Mouse (Mus musculus): ENCODE data around the gene Uggt2. TPM values are rescaled to one million over a fixed set of nuclear protein-coding genes. Genes with fewer than 3 reads are reported as not detected.

Uggt2 gene
- total RNA-seq (2021), result 10 to 100 TPM; 24.1 to 28.9 TPM
- long read RNA-seq, experiment 1, full-length matches to known transcripts, result 6 of 16 reads
- long read RNA-seq, experiment 1, partial matches to known transcripts, result 2 of 16 reads
- long read RNA-seq, experiment 1, other reads (novel, unspliced or antisense), result 8 of 16 reads
- long read RNA-seq, experiment 2, partial matches to known transcripts, result 1 of 8 reads
- long read RNA-seq, experiment 2, other reads (novel, unspliced or antisense), result 6 of 8 reads

DNA sequence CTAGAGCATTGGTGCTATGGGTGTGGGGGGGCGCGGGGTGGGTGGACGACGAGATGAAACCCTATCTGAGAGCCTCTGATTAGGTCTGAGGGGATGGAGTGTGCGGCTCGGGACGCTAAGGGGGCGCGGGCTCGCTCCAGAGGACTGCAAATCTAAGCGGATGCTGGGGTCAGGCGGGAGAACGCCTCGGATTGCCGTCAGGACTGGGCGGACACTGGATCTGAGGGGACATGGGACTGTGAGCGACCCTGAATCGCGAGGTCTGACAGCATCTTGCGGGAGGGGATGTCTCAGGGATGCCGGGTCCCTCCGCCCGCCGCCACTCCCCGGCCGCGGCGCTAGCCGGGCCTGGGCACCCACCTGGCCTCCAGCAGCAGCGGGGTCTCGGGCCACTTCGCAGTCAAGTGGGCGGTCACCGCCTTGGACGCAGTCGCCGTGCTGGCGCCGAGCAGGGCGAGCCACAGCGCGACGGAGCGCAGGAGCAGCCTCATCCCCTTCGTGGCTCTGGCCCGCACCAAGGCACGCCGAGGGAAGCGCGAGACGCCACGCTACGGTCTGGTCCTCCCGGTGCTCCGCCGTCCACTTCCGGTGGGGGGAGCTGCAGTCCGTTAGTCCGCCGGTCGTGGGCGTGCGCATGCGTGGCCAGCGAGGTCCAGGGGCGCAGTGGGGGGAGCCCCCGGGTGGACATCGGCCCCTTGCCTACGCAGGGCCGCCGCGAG lies at the start of gene Uggt2:
Gene Uggt2 (minus strand): TSS at position 580 of the 719 bp plus-strand sequence.
- DNase-seq (ENCODE audit: low spot score in 2 of 2), result peak; percentile 86 to 87

DNA sequence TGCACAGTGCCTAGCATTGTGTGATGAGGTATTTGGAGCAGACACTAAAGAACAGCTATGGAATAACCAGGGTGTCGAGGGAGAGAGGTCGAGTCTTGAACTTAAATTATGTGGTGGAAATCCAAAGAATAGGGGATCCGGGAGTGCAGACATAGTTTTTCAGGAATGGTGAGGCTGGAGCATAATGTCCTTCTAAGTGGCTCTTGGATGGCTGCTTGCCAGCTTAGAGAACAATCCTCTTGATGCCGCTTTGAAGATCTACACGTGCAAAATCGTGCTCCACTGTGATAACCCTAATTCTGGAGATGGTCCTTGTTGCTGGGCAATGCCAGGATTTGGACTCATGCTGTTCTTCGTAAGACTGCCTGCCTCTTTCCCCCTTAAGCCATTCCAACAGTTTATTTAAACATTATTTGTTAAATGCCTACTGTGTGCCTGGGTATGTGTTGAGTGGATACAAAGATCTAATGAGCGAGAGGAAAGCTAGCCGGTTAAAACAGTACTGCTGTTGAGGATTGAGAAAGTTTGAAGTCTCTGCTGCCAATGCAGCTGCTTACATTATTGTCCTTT lies 40.2 kb upstream of the Uggt2 start:
- peak; percentile 10 to 19 for DNase-seq (ENCODE audit: low spot score in 2 of 2)

DNA sequence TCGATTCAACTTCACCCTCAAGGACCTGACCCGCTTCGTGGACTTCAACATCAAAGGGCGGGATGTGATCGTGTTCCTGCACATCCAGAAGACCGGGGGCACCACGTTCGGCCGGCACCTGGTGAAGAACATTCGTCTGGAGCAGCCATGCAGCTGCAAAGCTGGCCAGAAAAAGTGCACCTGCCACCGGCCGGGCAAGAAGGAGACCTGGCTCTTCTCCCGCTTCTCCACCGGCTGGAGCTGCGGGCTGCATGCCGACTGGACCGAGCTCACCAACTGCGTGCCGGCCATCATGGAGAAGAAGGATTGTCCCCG lies 39.5 kb upstream of the Uggt2 start:
- DNase-seq (ENCODE audit: low spot score in 2 of 2), result no peak

DNA sequence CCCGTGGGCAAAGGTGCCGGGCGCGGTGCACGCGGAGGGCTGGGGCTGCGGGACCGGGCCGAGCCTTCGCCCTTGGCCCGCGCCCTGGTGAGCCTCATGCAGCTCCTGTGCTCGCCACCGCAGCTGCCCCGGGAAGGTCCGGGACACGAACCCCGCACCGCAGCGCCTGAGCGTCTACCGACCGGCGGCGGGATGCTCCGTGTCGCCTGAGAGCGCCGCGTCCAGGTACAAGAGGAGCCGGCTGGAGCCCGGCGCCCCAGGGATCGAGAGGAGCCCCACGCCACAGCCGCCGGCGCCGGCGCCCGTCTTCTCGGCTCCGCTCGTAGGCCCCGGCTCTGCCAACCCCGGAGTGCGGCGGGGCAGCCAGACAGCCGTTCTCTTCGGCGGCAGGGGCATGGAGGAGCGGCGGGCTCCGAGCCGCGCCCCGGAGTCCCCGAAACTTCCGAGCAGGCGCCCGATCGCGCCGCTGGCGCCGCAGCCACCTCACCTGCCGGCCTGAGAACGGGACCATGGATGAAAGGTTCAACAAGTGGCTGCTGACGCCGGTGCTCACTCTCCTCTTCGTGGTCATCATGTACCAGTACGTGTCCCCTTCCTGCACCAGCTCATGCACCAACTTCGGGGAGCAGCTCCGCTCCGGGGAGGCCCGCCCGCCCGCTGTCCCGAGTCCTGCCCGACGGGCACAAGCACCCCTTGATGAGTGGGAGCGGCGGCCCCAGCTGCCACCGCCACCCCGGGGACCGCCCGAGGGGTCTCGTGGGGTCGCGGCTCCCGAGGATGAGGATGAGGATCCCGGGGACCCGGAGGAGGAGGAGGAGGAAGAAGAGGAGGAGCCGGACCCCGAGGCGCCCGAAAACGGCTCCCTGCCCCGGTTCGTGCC lies 38.9 kb upstream of the Uggt2 start, which contains the start of gene Hs6st3:
Gene Hs6st3 (plus strand): TSS at position 436 of the 880 bp plus-strand sequence.
- peak; percentile 15 to 36 for DNase-seq (ENCODE audit: low spot score in 2 of 2)

DNA sequence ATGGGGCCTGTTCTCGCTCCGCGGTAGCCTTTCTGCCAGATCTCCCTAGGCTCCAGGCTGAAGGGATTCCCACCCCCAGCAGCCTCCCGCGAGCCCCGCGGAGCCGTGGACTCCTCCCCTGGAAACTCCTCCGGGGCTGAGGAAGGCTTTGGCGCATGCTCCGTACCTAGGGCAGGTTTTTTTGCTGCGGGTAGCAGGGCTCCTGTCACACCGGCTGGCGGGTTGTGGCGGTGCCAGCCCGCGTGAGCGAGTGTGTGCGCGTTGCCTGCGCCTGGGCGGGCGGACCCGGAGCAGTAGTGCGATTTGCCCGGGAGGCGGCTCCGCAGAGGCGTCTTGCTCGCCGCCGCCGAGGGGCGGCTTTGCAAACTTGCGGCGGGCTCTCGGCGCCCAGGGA lies 38.3 kb upstream of the Uggt2 start:
- peak; percentile 84 to 91 for DNase-seq (ENCODE audit: low spot score in 2 of 2)

DNA sequence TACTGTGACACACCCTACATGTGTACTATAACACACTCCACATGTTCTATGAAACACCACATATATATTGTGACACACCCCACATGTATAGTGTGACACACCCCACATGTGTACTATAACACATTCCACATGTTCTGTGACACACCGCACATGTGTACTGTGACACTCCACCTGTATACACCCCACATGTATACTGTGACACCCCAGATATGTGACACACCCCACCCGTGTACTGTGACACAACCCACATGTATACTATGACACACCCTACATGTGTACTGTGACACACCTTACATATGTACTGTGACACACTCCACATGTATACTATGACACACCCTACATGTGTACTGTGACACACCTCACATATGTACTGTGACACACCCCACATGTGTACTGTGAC lies 28.1 kb upstream of the Uggt2 start:
- no peak for DNase-seq (ENCODE audit: low spot score in 2 of 2)

DNA sequence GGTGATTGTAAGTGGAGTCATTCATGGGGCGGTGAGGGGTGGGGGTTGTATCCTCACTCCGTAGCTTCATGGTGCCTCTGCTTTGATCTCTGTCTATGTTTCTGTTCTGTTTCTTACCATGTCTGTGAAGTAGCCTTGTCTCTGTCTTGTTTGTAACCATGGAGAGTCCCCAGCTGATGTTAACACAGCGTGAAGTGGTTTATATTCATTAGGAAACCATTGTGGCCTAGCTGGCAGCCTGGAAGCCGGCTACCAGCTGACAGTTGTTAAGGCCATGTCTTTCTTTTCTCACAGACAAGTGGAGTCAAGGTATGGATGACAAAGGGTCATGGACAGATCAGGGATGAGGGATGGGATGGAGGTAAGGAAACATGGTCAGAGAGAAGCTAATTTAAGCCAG lies 26.6 kb upstream of the Uggt2 start:
- DNase-seq (ENCODE audit: low spot score in 2 of 2), result no peak

DNA sequence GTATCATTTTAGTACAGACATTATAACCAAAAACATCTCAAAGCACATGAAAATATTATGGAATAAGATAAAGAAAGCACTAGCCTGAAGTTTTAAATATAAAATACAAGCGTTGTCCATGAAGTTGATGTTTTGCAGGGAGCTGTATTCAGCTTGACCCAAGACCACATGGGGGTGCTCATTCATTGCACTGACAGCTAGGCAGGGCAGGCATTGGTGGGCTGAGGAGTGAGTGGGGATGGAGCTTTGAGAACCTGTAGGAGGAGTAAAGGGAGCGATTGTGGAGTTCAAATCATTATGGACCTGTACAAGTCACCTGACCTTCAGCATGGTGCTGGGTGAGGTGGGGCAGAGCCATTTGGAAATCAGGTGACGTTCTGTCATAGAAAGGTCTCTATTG lies 24.8 kb upstream of the Uggt2 start:
- no peak for DNase-seq (ENCODE audit: low spot score in 2 of 2)

DNA sequence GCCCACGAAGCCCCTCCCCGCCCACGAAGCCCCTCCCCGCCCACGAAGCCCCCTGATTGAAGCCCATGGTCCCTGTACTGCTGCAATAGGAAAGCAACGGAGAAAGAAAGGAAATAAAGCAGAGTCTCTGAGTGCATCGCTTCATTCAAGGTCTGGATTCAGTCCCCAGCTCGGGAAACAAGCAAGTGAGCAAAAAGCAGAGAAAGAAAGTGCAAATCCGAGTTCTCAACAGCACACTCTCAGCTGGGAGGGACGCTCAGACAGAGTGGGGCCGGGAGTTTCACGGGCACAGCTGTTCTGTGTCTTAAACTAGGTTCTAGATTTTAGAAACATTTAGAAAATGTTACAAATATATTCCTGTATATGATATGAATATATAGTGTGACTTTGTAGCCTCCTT lies 24.4 kb upstream of the Uggt2 start:
- DNase-seq (ENCODE audit: low spot score in 2 of 2), result no peak

DNA sequence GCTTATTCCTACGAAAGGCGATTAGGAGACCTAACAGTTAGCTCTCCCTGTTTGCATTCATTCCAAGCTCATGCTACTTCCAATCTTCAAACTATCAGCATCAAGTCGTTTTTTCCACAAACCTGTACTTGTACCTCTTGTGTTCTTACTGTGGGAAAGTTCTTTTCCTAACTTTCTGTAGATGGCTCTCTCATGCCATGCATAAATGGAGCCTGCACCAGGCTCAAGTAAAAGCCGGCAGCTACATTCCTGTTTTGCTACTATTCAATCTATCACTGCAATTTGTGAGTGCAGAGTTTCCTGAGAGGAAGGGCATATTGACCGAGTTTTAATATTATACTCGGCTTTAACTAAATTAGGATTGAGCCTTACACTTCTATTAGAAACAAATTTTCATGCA lies 13.3 kb upstream of the Uggt2 start:
- no peak for DNase-seq (ENCODE audit: low spot score in 2 of 2)

DNA sequence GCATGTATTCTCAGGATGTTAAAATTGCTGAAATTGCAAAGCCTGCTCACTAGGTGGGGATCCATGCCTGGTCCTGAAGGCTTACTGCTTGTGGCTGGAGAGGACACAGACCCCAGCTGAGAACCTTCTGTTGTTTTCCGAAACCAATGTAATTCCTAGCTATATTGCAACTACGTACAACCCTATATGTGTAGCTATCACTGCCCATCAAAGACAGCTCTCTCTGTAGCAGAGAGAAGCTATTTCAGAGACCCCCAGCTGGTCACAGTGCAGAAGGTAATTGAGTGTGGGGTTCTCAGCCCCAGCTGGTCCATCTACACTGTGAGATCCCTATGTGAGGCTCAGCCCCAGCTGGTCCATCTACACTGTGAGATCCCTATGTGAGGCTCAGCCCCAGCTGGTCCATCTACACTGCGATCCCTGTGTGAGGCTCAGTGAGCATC lies 10.6 kb upstream of the Uggt2 start:
- no peak for DNase-seq (ENCODE audit: low spot score in 2 of 2)

DNA sequence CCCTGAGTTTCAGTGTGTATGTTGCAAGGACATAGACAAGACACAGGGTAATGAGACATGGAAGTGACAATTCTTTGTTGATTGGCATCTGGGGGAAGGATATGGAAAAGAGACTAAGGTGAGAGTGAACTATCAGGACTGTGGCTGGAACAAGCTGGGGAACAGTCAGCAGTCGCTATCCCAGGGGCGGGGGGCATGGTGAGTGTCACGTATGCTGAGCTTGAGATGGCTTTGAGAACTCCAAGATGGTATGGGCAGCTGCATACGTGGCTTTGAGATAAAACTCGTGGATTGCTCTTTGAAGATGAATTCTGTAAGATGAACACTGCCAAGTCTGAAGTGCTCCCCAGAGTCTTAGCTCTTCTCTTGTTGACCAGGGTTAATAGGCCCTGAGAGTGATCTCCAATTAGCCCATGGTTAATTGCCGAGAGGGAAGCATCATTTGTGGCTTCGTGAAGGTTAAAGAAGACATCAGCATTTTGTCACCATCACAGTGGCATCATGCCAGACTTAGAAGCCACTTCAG lies 9.6 kb upstream of the Uggt2 start:
- DNase-seq (ENCODE audit: low spot score in 2 of 2), result no peak

DNA sequence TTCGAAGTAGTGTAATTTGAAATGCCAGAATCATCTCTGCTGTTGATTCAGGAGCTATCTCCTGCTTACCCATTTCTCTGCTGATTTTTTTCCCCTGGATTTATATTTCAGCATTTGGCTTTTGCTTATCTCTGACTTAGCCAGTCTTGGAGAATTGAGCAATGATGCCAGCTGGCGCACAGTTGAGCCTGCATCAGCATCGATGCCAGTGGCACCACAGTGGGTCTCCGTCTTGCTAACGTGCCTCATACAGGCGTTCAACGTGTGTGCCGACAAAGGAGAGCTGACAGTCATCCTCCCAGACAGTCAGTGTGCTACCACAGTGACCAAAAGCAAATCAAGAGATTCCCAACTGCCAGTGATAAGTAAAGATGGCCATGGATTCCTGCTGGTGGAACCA lies 8.4 kb upstream of the Uggt2 start:
- DNase-seq (ENCODE audit: low spot score in 2 of 2), result no peak

DNA sequence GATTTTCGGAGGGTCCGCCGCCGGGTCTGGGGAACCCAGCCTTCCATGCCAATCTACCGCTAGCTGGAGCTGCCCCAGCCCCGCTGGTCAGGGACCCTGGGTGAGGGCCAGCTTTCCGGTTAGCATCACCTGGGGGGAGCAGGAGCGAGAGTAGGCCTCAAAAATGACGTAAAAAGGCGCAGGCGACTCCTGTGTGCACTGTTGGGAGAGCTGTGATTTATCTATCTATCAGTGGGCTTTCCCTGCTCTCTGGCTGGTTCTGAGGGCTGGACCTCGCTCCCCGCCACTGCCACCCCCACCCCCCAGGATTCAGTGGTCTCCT lies 301 bp upstream of the Uggt2 start:
- no peak for DNase-seq (ENCODE audit: low spot score in 2 of 2)

DNA sequence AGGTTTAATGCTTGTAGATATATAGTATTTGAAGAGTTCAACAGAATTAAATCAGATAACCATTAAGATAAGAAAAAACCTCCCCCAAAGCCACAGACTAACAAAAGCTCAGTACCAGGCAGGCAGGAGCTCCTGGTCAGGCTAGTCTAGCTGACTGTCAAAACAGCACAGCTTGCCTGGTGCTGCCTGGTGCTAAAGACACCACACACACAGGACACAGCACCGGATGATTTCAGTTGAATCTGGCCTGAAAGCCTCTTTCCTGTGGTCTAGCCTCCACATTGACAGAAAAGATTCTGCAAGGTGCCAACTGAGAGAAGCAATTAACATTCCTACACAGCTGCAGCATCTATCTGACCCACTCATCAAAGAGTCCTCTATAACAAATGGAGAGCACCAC lies 37.4 kb downstream of the Uggt2 start:
- DNase-seq (ENCODE audit: low spot score in 2 of 2), result no peak

DNA sequence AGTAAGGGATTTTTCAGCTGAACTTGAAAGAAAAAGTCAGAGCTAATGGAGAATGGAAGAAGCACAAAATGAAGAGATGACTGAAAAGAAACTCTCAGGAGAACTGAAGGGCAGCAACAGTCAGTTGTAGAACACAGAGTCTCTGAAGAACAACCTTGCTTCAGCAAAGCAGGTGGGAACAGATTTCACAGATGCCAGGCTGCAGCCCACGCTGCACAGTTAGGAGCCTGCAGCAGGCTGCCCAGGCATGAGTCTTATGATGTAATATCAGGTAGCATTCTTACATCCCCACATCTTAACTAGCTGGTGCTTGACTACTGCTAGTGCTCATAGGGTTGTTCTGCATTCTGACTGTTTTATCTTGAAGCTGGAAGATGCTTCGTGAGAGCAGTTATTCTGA lies 38.5 kb downstream of the Uggt2 start:
- no peak for DNase-seq (ENCODE audit: low spot score in 2 of 2)

DNA sequence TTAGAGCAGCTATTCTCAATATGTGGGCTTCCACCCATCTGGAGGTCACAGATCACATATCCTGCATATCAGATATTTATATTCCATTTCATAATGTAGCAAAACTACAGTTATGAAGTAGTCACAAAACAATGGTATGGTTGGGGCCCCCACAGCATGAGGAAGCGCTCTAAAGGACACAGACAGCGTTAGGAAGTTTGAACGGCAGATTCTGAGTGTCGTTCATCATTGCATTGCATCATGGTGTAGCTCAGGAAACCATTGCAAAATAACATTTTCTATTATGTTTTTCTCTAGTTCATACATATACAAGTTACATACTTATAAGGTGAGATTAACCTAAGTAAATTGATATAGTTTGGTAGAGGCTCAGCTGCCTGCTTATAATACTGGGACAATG lies 42.2 kb downstream of the Uggt2 start:
- DNase-seq (ENCODE audit: low spot score in 2 of 2), result no peak

DNA sequence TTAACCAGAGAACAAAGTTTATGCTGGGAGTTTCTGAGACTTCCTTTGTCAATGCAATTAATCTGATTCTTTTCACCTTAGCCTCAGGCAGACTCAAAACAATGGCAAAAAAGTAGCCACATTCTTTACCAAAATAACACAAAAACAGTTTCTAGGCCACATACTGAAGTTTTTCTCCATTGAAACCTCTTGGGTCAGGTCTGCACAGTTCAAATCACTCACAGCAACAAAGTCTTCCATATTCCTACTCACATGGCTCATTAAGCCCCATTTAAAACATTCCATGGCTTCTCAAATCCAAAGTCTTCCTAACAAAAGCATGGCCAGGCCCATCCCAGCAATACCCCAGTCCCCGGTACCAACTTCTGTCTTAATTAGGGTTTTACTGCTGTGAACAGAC lies 46.3 kb downstream of the Uggt2 start:
- no peak for DNase-seq (ENCODE audit: low spot score in 2 of 2)

DNA sequence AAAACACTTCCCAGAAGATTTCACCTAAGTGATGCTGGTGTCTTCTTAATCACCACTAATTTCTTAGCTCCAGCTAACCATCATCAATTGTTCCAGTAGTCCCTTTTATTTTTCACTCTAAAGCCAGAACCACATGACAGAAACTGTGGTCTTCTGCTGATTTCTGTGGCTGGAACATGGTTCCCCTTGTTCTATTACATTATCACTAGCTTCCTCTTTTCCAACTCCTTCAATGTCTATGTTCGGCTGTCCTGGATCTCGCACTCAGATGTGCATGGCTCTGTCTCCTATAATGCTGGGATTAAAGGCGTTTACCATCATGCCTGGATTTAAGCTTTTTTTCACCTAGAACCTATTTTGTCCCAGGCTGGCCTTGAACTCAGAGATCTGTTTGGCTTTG lies 46.9 kb downstream of the Uggt2 start:
- DNase-seq (ENCODE audit: low spot score in 2 of 2), result no peak

DNA sequence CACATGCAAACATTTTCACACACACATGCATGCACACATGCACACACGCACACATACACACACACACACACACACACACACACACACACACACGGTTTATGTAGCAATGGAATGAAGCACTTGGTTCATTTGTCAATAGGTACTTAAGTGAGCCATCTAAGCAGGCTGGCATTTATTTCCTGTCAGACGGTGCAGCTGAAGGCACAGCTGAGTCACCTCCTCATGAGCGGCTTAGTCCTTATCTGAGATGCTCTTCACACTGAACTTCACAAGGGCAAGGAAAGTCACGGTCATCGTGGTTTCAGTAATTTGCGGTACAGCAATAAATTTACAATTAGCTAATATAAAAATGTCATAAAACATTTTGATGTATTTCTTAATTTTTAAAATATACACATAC lies 55.5 kb downstream of the Uggt2 start:
- DNase-seq (ENCODE audit: low spot score in 2 of 2), result no peak

DNA sequence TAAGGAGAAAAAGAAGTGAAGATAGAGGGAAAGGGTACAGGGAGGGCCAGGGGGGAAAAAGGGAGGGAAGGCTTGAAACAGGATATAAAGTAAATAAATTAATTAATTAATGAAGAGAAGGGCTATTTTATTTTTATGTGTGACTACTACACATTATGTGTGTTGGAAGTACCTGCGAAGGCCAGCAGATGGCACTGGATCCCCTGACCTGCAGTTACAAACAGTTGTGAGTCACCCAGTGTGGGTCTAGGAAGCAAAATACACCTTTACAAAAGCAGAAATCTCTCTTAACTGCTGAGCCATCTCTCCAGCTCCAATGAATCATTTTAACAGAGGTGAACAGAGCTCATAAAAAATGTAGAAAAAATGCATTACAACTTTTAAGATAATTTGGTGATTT lies 59.0 kb downstream of the Uggt2 start:
- DNase-seq (ENCODE audit: low spot score in 2 of 2), result peak; percentile 25 to 55

DNA sequence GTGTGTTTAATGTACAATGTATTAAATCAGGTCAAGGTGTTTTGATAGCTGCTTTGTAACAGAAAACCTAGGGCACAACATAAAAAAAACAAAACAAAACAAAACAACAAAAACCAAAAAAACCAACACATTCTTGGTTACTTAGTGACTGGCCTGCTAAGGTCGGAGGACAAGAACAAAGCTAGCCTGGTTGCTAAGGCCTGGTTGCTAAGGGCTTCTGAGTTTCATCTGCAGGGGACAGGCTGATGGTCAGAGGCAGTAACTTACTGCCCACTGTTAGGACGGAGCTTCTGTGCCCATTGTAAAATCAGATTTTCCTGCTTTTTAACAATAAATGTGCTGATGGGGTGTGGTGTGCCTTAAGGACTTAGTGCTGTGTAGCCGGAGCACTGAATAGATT lies 61.5 kb downstream of the Uggt2 start:
- DNase-seq (ENCODE audit: low spot score in 2 of 2), result no peak
